ENCODE assay signal across 8 mouse cellular contexts in the genomic region with DNA sequence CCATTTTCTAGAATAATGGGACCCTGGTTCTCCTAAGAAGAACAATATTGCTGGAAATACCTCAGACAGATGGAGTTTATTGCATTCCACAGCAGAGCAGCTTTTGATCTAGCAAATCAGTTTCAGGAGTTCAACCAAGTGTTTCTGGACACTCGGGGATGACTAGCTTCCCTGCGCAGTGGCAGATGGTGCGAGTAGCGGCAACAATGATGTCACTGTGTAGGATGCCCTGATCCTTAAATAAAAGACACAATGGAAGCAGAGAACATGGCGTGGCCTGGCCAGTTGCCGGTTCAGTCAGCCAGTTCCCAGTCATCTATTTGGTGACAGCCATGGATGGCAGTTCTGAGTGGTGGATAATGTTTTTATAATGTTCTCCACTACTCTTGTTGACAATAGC.
DNase-seq lines count a peak whose midpoint lies in the region; ATAC-seq lines count a peak whose summit lies in the region.

No protein-coding gene starts in this region.

- no peaks in the 10 kb centered on the region for H3K27me3 ChIP-seq in limb, embryonic 15.5 days
- no peaks in the 10 kb centered on the region for H3K27me3 ChIP-seq in liver, embryonic 12.5 days (replicated peaks)

- H3K27ac ChIP-seq in limb, embryonic 15.5 days, result peak overlapping the region; percentile 91
- no peak overlapping the region for H3K27ac ChIP-seq in liver, embryonic 12.5 days

- H3K9me3 ChIP-seq in limb, embryonic 15.5 days, result no peaks in the 10 kb centered on the region
- no peaks in the 10 kb centered on the region for H3K9me3 ChIP-seq in liver, embryonic 12.5 days (replicated peaks)

- no peak overlapping the region for H3K9ac ChIP-seq in limb, embryonic 15.5 days
- no peak overlapping the region for H3K9ac ChIP-seq in liver, embryonic 12.5 days

- peaks cover 47% of the 10 kb centered on the region for H3K4me1 ChIP-seq in limb, embryonic 15.5 days
- H3K4me1 ChIP-seq in liver, embryonic 12.5 days, result no peaks in the 10 kb centered on the region

- 35% methylated on average over 6 of the region's 6 CpGs for WGBS in limb, embryonic 15.5 days
- 81% methylated on average over 6 of the region's 6 CpGs for WGBS in liver, embryonic 12.5 days (ENCODE audit: insufficient replicate concordance)

- no peak overlapping the region for H3K4me2 ChIP-seq in limb, embryonic 15.5 days
- no peak overlapping the region for H3K4me2 ChIP-seq in liver, embryonic 12.5 days

- peak; percentile 29 for DNase-seq in embryo, embryonic 11 days
- DNase-seq in embryo, embryonic 9.5 days (ENCODE audit: extremely low spot score), result no peak
- DNase-seq in layer of hippocampus, adult 8-10 months (ENCODE audit: low spot score in 2 of 2), result peak; percentile 16 to 45
- DNase-seq in layer of hippocampus, adult 9-10 months (ENCODE audit: low spot score), result no peak
- peak; percentile 64 to 74 for DNase-seq in cerebellum, postnatal 25 days
- no peak for DNase-seq in adrenal gland, postnatal 10 days

- no peak overlapping the region for H3K4me3 ChIP-seq in limb, embryonic 15.5 days
- no peak overlapping the region for H3K4me3 ChIP-seq in liver, embryonic 12.5 days

- no peaks in the 10 kb centered on the region for H3K36me3 ChIP-seq in limb, embryonic 15.5 days
- no peaks in the 10 kb centered on the region for H3K36me3 ChIP-seq in liver, embryonic 12.5 days

- ATAC-seq in limb, embryonic 15.5 days (ENCODE audit: insufficient number of reproducible peaks, low FRiP score, low TSS enrichment, low read depth), result peak; percentile 31; the same call in 1 of the 2 replicates
- no peak for ATAC-seq in liver, embryonic 12.5 days

Comparison
In these comparisons a context has a peak if more than half of its experiments do, and no peak if none do; other contexts are left out.
1. DNase-seq: peak in embryo, embryonic 11 days (single experiment), layer of hippocampus, adult 8-10 months (2 of 2) and cerebellum, postnatal 25 days (2 of 2); none in embryo, embryonic 9.5 days (single experiment), layer of hippocampus, adult 9-10 months (single experiment) and adrenal gland, postnatal 10 days (single experiment).